Mouse (Mus musculus) hindbrain, embryonic 16.5 days (tissue): ENCODE measurements around the gene Alpl. TPM values are rescaled to one million over a fixed set of nuclear protein-coding genes. Genes with fewer than 3 reads are reported as not detected.

Experiments
- ATAC-seq: fragments of 200-750 bp; cut with Nextera tagmentation; 2 replicates; pipeline ENCODE4 v1.8.0; 2017; ENCODE audit warnings: moderate TSS enrichment, moderate library complexity
- H3K27ac ChIP-seq: fragments of 300-500 bp; sonication (generic); 2 replicates; pipeline ENCODE4 v1.5.1; 2014; ENCODE audit warnings: low read depth, mild to moderate bottlenecking, control low read depth, low read length, moderate library complexity
- H3K27me3 ChIP-seq: fragments of 300-500 bp; sonication (generic); replicated peaks from 2 replicates; pipeline ENCODE4 v1.6.1; 2014; ENCODE audit warnings: low read length; ENCODE audit not compliant: control insufficient read depth, insufficient read depth
- H3K36me3 ChIP-seq: fragments of 300-500 bp; sonication (generic); 2 replicates; pipeline ENCODE4 v1.6.1; 2014; ENCODE audit warnings: mild to moderate bottlenecking, low read length, moderate library complexity, mixed read lengths; ENCODE audit not compliant: control insufficient read depth, insufficient read depth
- H3K4me1 ChIP-seq: fragments of 300-500 bp; sonication (generic); 2 replicates; pipeline ENCODE4 v1.6.1; 2014; ENCODE audit warnings: low read depth, low read length; ENCODE audit not compliant: control insufficient read depth, insufficient read depth
- H3K4me2 ChIP-seq: fragments of 300-500 bp; sonication (generic); 2 replicates; pipeline ENCODE4 v1.6.1; 2014; ENCODE audit warnings: mild to moderate bottlenecking, low read length, control low read depth, moderate library complexity
- H3K4me3 ChIP-seq: fragments of 300-500 bp; sonication (generic); 2 replicates; pipeline ENCODE4 v1.5.1; 2014; ENCODE audit warnings: mild to moderate bottlenecking, low read length, control low read depth, moderate library complexity
- H3K9ac ChIP-seq: fragments of 300-500 bp; sonication (generic); 2 replicates; pipeline ENCODE4 v1.6.1; 2014; ENCODE audit warnings: low read depth, mild to moderate bottlenecking, control low read depth, low read length, moderate library complexity
- H3K9me3 ChIP-seq: fragments of 300-500 bp; sonication (generic); 2 replicates; pipeline ENCODE4 v1.6.1; 2014; ENCODE audit warnings: mild to moderate bottlenecking, low read length, moderate library complexity; ENCODE audit not compliant: control insufficient read depth
- WGBS: fragments of 180-500 bp; shearing (Covaris S2); extraction: QIAGEN DNeasy Blood & Tissue Kit; methylation state at CpG from one replicate; pipeline ENCODE4 v1.1.7; 2014; 5-methylcytosine and 5-hydroxymethylcytosine counted together
- polyA plus RNA-seq: library from polyadenylated mRNA; unstranded; fragments of >200 nt; fragmentation: Nextera tagmentation; extraction: Ambion mirVana; gene quantifications from 2 replicates; pipeline ENCODE4 v1.2.1, GENCODE M21; 2015

The Alpl gene
- polyA plus RNA-seq, 1 experiment from 2014 or later, result 18.0 TPM

DNA sequence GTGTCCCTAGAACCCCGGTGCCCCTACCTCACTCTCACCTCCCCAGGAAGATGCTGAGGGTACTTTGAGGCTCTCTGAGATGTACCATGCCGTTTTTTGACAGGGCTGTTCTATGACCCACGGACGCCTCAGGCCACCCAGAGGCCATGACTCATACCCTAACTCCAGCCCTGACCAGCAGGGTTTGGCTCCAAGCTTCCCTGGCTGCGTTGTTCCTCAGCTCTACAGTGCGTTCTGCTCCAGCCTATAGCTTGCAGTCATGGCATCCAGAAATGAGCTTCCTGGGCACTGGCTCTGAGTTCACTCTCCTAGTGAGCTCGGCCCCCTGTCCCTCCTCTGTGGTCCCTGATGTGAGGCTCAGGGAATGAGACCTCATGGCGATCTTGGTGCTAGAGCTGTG, 65.4 kb downstream of the Alpl start:
- no peak overlapping the region for H3K4me2 ChIP-seq
- H3K27me3 ChIP-seq, result no peaks in the 10 kb centered on the region
- H3K36me3 ChIP-seq, result no peaks in the 10 kb centered on the region
- H3K27ac ChIP-seq, result no peak overlapping the region
- peaks cover 18% of the 10 kb centered on the region for H3K4me1 ChIP-seq
- H3K4me3 ChIP-seq, result no peak overlapping the region
- ATAC-seq, result no peak
- no peaks in the 10 kb centered on the region for H3K9me3 ChIP-seq
- H3K9ac ChIP-seq, result no peak overlapping the region
- 77% methylated on average over 8 of the region's 8 CpGs for WGBS

DNA sequence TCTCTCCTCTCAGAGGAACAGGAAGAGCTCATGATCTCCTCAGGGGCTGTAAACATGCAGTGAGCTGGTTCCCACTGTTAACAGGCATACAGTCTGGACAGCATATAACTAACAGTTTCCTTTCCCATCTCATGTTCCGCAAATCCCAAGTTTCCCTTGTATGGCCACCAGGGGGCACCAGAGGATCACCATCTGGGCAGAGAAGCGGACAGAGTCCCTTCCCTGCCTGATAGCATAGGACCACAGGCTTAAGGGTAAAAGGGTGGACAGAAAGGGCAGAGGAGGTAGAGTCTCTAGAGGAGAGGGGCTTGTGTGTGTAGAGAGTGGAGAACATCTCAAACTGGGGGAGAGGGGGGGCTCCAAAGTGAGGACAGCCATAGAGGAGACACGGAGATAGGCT, 66.0 kb downstream of the Alpl start:
- ATAC-seq, result peak; percentile 53

DNA sequence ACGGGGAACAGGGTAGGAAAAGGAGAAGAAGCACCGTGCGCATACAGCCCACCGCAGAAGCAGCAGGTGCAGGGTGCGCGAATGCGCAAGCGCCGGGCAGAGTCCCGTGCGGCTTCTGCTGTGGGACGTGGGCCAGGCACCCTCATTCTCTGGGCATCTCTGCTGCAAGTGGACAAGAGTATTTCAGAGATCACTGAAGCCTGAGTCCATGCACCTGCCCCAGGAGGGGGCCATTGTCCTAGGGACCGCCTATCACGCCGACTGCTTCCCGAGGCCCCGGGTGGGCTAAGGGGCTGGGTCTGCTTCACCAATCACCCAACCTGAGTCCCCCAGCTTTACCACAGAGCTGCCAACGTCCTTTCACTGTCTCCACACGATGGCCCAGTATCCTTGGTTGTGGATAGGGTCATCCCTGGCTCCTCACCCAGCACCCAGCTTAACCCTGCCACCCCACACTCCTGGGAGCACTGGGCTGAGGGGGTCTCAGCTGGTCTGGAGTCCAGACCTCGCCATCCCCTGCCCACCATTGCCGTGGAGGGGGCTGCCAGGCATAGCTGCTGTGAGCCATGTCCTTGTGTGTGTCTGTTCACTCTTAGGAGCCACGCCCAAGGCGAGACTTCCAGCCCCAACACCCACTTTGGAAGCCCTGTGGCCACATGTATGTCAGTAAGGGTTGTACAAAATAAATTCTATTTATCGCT, 66.9 kb downstream of the Alpl start:
- peak overlapping the region; percentile 45 for H3K9ac ChIP-seq
- H3K4me1 ChIP-seq, result peaks cover 18% of the 10 kb centered on the region
- H3K9me3 ChIP-seq, result no peaks in the 10 kb centered on the region
- no peaks in the 10 kb centered on the region for H3K36me3 ChIP-seq
- H3K4me3 ChIP-seq, result peak overlapping the region; percentile 25
- no peak overlapping the region for H3K27ac ChIP-seq
- 22% methylated on average over 24 of the region's 24 CpGs for WGBS
- no peaks in the 10 kb centered on the region for H3K27me3 ChIP-seq
- peak overlapping the region; percentile 51 for H3K4me2 ChIP-seq
- peak; percentile 7; the same call in 1 of the 2 replicates for ATAC-seq

More for the DNA sequence above, 66.0 kb downstream of the Alpl start:
- peaks cover 18% of the 10 kb centered on the region for H3K4me1 ChIP-seq
- no peaks in the 10 kb centered on the region for H3K27me3 ChIP-seq
- no peak overlapping the region for H3K4me3 ChIP-seq
- no peak overlapping the region for H3K9ac ChIP-seq
- H3K36me3 ChIP-seq, result no peaks in the 10 kb centered on the region
- 13% methylated on average over 3 of the region's 3 CpGs for WGBS
- H3K27ac ChIP-seq, result no peak overlapping the region
- H3K9me3 ChIP-seq, result no peaks in the 10 kb centered on the region
- no peak overlapping the region for H3K4me2 ChIP-seq

- no peaks in the 10 kb centered on the region for H3K36me3 ChIP-seq
- peak; percentile 22 for ATAC-seq
- H3K27ac ChIP-seq, result no peak overlapping the region
- H3K9me3 ChIP-seq, result no peaks in the 10 kb centered on the region
- peaks cover 18% of the 10 kb centered on the region for H3K4me1 ChIP-seq
- WGBS, result 6% methylated on average over 17 of the region's 17 CpGs
- peak overlapping the region; percentile 25 for H3K4me3 ChIP-seq
- H3K27me3 ChIP-seq, result no peaks in the 10 kb centered on the region
- peak overlapping the region; percentile 51 for H3K4me2 ChIP-seq
- H3K9ac ChIP-seq, result peak overlapping the region; percentile 45
These were observed 67.6 kb downstream of the Alpl start for GRCm38 (mm10) chr4:137728399-137729154.

- H3K4me1 ChIP-seq, result peaks cover 18% of the 10 kb centered on the region
- WGBS, result 11% methylated on average over 17 of the region's 18 CpGs
- H3K27me3 ChIP-seq, result peaks cover 4% of the 10 kb centered on the region
- ATAC-seq, result peak; percentile 35
- no peak overlapping the region for H3K4me3 ChIP-seq
- no peak overlapping the region for H3K27ac ChIP-seq
- H3K4me2 ChIP-seq, result no peak overlapping the region
- H3K9me3 ChIP-seq, result no peaks in the 10 kb centered on the region
- H3K9ac ChIP-seq, result peak overlapping the region; percentile 29; the same call in 1 of the 2 replicates
- H3K36me3 ChIP-seq, result no peaks in the 10 kb centered on the region
These were observed 68.5 kb downstream of the Alpl start for GRCm38 (mm10) chr4:137727506-137728187.

- H3K27ac ChIP-seq, result no peak overlapping the region
- peaks cover 4% of the 10 kb centered on the region for H3K27me3 ChIP-seq
- peaks cover 18% of the 10 kb centered on the region for H3K4me1 ChIP-seq
- H3K36me3 ChIP-seq, result 0 out of 2 replicates have a peak, but pooled peaks cover under 1% of the 10 kb centered on the region
- no peak overlapping the region for H3K4me3 ChIP-seq
- no peak overlapping the region for H3K4me2 ChIP-seq
- no peak for ATAC-seq
- WGBS, result 64% methylated on average over 18 of the region's 18 CpGs
- H3K9ac ChIP-seq, result peak overlapping the region; percentile 13; the same call in 1 of the 2 replicates
- H3K9me3 ChIP-seq, result no peaks in the 10 kb centered on the region
These were observed 69.3 kb downstream of the Alpl start for GRCm38 (mm10) chr4:137726739-137727505.

DNA sequence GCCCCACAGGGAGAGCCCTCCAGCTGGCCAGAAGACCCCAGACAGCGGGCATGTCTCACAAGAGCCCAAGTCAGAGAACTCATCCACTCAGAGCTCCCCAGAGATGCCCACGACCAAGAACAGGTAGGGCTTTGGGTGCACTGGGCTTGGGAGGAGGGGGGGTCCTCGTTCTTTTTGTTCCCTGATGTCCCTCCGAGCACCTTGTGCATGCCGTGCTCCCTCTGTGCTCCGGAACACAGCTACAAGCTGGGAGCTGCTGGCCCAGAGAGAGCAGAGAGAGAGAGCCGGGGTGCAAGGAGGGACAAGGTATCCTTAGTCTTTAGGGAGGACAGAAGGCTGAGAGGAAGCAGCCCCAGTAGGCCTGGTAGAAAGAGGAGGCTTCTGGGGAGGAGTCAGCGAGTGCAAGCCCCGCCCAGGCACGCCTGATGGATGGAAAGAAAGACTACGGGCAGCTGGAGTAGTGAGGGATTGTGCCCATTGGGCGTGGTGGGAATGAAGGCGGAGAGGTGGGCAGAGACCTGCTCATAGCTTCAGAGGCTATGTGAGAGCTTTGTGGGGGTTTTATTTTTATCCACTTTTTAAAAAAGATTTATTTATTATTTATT, 70.5 kb downstream of the Alpl start:
- Histone ChIP-seq H3K27me3 (peaks cover 4% of the 10 kb centered on the region), H3K4me2 (no peak overlapping the region), H3K9ac (no peak overlapping the region), H3K4me3 (no peak overlapping the region), H3K36me3 (0 out of 2 replicates have a peak, but pooled peaks cover 4% of the 10 kb centered on the region), H3K4me1 (peaks cover 18% of the 10 kb centered on the region), H3K27ac (no peak overlapping the region), H3K9me3 (no peaks in the 10 kb centered on the region)
- no peak for ATAC-seq
- 76% methylated on average over 13 of the region's 13 CpGs for WGBS

- 42% methylated on average over 8 of the region's 8 CpGs for WGBS
- no peaks in the 10 kb centered on the region for H3K9me3 ChIP-seq
- H3K4me1 ChIP-seq, result peaks cover 18% of the 10 kb centered on the region
- peaks cover 4% of the 10 kb centered on the region for H3K27me3 ChIP-seq
- H3K4me3 ChIP-seq, result no peak overlapping the region
- 0 out of 2 replicates have a peak, but pooled peaks cover 4% of the 10 kb centered on the region for H3K36me3 ChIP-seq
- no peak overlapping the region for H3K9ac ChIP-seq
- ATAC-seq, result no peak
- H3K4me2 ChIP-seq, result no peak overlapping the region
- H3K27ac ChIP-seq, result no peak overlapping the region
These were observed 71.4 kb downstream of the Alpl start for GRCm38 (mm10) chr4:137724766-137725165.
